ENCODE assay signal across 30 mouse cellular contexts in the genomic region with DNA sequence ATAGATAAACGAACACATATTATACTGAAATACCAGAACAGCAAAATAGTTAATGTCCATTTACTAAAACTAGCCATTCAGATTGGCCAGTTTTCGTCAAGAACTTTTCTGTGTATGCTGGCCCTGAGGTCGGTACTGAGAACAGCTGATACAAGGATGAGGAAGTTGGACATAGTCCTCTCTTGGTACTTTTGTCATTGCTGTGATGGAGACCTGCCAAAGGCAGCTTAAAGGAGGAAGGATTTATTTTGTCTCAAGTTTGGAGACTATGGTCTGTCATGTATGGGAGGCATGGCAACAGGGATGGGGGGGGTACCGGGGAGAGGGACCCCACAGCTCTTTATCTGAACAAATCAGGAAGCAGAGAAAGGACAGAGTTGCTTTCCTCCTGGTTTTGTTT. TPM values are rescaled to one million over a fixed set of nuclear protein-coding genes. Genes with fewer than 3 reads are reported as not detected.
DNase-seq lines count a peak whose midpoint lies in the region; ATAC-seq and TF ChIP-seq lines count a peak whose summit lies in the region.
"Had no signal": no experiment of that assay in that cellular context is flagged by ENCODE, and none has a peak within 500 bp of the region (broad histone marks: within the 10 kb centered on the region; RNA-seq: fewer than 3 reads in every experiment).

No protein-coding gene starts in this region.

- H3K36me3 ChIP-seq in MEL (ENCODE audit: control insufficient read depth in 1 of 2, insufficient read depth in 2 of 2, low read length in 2 of 2) = peaks cover 8 to 24% of the 10 kb centered on the region in 2 experiments
- no peaks in the 10 kb centered on the region for H3K36me3 ChIP-seq in liver, embryonic 14.5 days (replicated peaks; ENCODE audit: control insufficient read depth, insufficient read depth, low read depth)
- H3K36me3 ChIP-seq in stomach, postnatal 0 days (ENCODE audit: control insufficient read depth, insufficient read depth, low read length) = no peaks in the 10 kb centered on the region
- H3K36me3 ChIP-seq: heart, embryonic 12.5 days; midbrain, embryonic 13.5 days; neural tube, embryonic 15.5 days had no signal

- H3K4me3 ChIP-seq in MEL (ENCODE audit: control insufficient read depth in 1 of 2, insufficient read depth in 1 of 2, low read depth in 2 of 2, low read length in 2 of 2) = no peak overlapping the region
- H3K4me3 ChIP-seq in liver, embryonic 14.5 days (ENCODE audit: insufficient read depth in 1 of 2, low read depth in 2 of 2, low read length in 2 of 2) = no peak overlapping the region
- H3K4me3 ChIP-seq in stomach, postnatal 0 days (ENCODE audit: low read depth, low read length) = no peak overlapping the region
- H3K4me3 ChIP-seq: erythroblast, embryonic 14.5 days; heart, embryonic 12.5 days; layer of hippocampus, adult 2 months; limb, embryonic 15.5 days; midbrain, embryonic 13.5 days; neural tube, embryonic 15.5 days had no signal

- no peak for ATAC-seq in liver, embryonic 14.5 days (ENCODE audit: insufficient read depth)
- peak; percentile 38 for ATAC-seq in megakaryocyte progenitor cell, adult 5-6 weeks (replicated peaks; ENCODE audit: poor library complexity)
- no peak for ATAC-seq in activated CD4-positive, CD25-positive, alpha-beta regulatory T cell, adult 4 months
- no peak for ATAC-seq in stomach, postnatal 0 days (ENCODE audit: low FRiP score, low TSS enrichment)
- ATAC-seq: forebrain, postnatal 0 days; midbrain, embryonic 13.5 days; Patski had no signal

- peak; percentile 41 to 52; a peak in 1 of 4 replicates for TF ChIP-seq EP300 in MEL (IDR thresholded peaks at IDR 0.05; ENCODE audit: low read depth in 1 of 2, low read length in 2 of 2)
- no peak for TF ChIP-seq EP300 in liver, embryonic 14.5 days (IDR thresholded peaks at IDR 0.05; ENCODE audit: low read depth)
- TF ChIP-seq EP300 in stomach, postnatal 0 days (optimal IDR thresholded peaks at IDR 0.05) = no peak

- peaks cover 56% of the 10 kb centered on the region for H3K79me2 ChIP-seq in MEL (ENCODE audit: control insufficient read depth, insufficient read depth, low read length, poor library complexity)

- peaks cover 13% of the 10 kb centered on the region in 2 experiments for H3K4me1 ChIP-seq in MEL (ENCODE audit: control insufficient read depth in 1 of 2, insufficient read depth in 2 of 2, low read length in 2 of 2)
- H3K4me1 ChIP-seq in liver, embryonic 14.5 days (replicated peaks; ENCODE audit: control insufficient read depth in 2 of 2, insufficient read depth in 2 of 2, low read length in 1 of 2) = peaks cover 46 to 48% of the 10 kb centered on the region in 2 experiments
- H3K4me1 ChIP-seq in stomach, postnatal 0 days (replicated peaks; ENCODE audit: control insufficient read depth, insufficient read depth) = no peaks in the 10 kb centered on the region
- H3K4me1 ChIP-seq: limb, embryonic 15.5 days; midbrain, embryonic 13.5 days had no signal

- no peak for TF ChIP-seq CTCF in MEL (IDR thresholded peaks at IDR 0.05 in 2 of 3, conservative IDR thresholded peaks at IDR 0.05 in 1 of 3; ENCODE audit: control insufficient read depth in 1 of 3, insufficient read depth in 1 of 3, low read depth in 2 of 3, low read length in 3 of 3, poor library complexity in 1 of 3, severe bottlenecking in 1 of 3)
- no peak for TF ChIP-seq CTCF in liver, embryonic 14.5 days (IDR thresholded peaks at IDR 0.05; ENCODE audit: low read depth)
- no peak for TF ChIP-seq CTCF in stomach, postnatal 0 days (IDR thresholded peaks at IDR 0.05; ENCODE audit: low read depth)

- no peaks in the 10 kb centered on the region for H3K27me3 ChIP-seq in MEL (ENCODE audit: control insufficient read depth in 1 of 2, insufficient read depth in 2 of 2, low read length in 2 of 2)
- no peaks in the 10 kb centered on the region for H3K27me3 ChIP-seq in liver, embryonic 14.5 days (ENCODE audit: control insufficient read depth, insufficient read depth, low read length)
- no peaks in the 10 kb centered on the region for H3K27me3 ChIP-seq in stomach, postnatal 0 days (ENCODE audit: control insufficient read depth, insufficient read depth, low read length)
- H3K27me3 ChIP-seq: CH12.LX; heart, embryonic 12.5 days; limb, embryonic 15.5 days; midbrain, embryonic 13.5 days; neural tube, embryonic 15.5 days; Patski had no signal

- WGBS in liver, embryonic 14.5 days (ENCODE audit: insufficient replicate concordance) = 44% methylated on average over 4 of the region's 4 CpGs
- WGBS in stomach, postnatal 0 days = 84% methylated on average over 4 of the region's 4 CpGs

- no peak for TF ChIP-seq POLR2A in MEL (IDR thresholded peaks at IDR 0.05; ENCODE audit: control insufficient read depth in 1 of 2, insufficient read depth in 1 of 2, low read depth in 1 of 2, low read length in 2 of 2, poor library complexity in 1 of 2)

- H3K9ac ChIP-seq in MEL (ENCODE audit: control insufficient read depth, low read depth, low read length, poor library complexity, severe bottlenecking) = no peak overlapping the region
- no peak overlapping the region for H3K9ac ChIP-seq in liver, embryonic 14.5 days (replicated peaks)
- no peak overlapping the region for H3K9ac ChIP-seq in stomach, postnatal 0 days (ENCODE audit: low read length)
- H3K9ac ChIP-seq: forebrain, postnatal 0 days; heart, embryonic 12.5 days; hindbrain, embryonic 14.5 days; limb, embryonic 15.5 days; midbrain, embryonic 13.5 days; neural tube, embryonic 15.5 days had no signal

- no peak for TF ChIP-seq RAD21 in MEL (IDR thresholded peaks at IDR 0.05; ENCODE audit: low read depth, low read length)

- H3K9me3 ChIP-seq in MEL (replicated peaks; ENCODE audit: insufficient read depth, low read length) = no peaks in the 10 kb centered on the region
- H3K9me3 ChIP-seq in liver, embryonic 14.5 days (ENCODE audit: control insufficient read depth, low read length) = no peaks in the 10 kb centered on the region
- H3K9me3 ChIP-seq in stomach, postnatal 0 days (ENCODE audit: control insufficient read depth, low read length) = no peaks in the 10 kb centered on the region
- H3K9me3 ChIP-seq: heart, embryonic 12.5 days; limb, embryonic 15.5 days; midbrain, embryonic 13.5 days; neural tube, embryonic 15.5 days had no signal

- peak; percentile 88 for DNase-seq in MEL (ENCODE audit: low read depth, low spot score)
- peak; percentile 39 for DNase-seq in brain, adult 2 months (ENCODE audit: low read depth, low spot score)
- DNase-seq in liver, embryonic 14.5 days (ENCODE audit: low read depth in 3 of 3, low spot score in 3 of 3) = no peak
- no peak for DNase-seq in stomach, postnatal 0 days (ENCODE audit: low spot score)
- DNase-seq in kidney, adult 11 months = no peak
- DNase-seq: adrenal gland, postnatal 14 days; cerebellum, adult 11-12 months; cerebellum, postnatal 10 days; forebrain, postnatal 0 days; gastrocnemius, postnatal 14 days; heart, adult 18-20 months; heart, postnatal 4 days; kidney, adult 2 months; kidney, postnatal 36 days; left cerebral cortex, postnatal 4 days; lung, postnatal 36 days; retina, postnatal 1 day; right cerebral cortex, postnatal 14 days; thymus, postnatal 25 days had no signal

- H3K4me2 ChIP-seq in liver, embryonic 14.5 days (ENCODE audit: low read depth) = no peak overlapping the region
- no peak overlapping the region for H3K4me2 ChIP-seq in stomach, postnatal 0 days (replicated peaks; ENCODE audit: low read depth)
- H3K4me2 ChIP-seq: heart, embryonic 12.5 days; hindbrain, embryonic 14.5 days; limb, embryonic 15.5 days; midbrain, embryonic 13.5 days; neural tube, embryonic 15.5 days had no signal

- no peak overlapping the region for H3K27ac ChIP-seq in MEL (ENCODE audit: control insufficient read depth, low read depth, low read length)
- H3K27ac ChIP-seq in liver, embryonic 14.5 days = peak overlapping the region; percentile 51
- no peak overlapping the region for H3K27ac ChIP-seq in stomach, postnatal 0 days (replicated peaks)
- H3K27ac ChIP-seq: hindbrain, embryonic 14.5 days; layer of hippocampus, adult 2 months; limb, embryonic 15.5 days; midbrain, embryonic 13.5 days; neural tube, embryonic 15.5 days had no signal

TF ChIP-seq in MEL, 35 proteins besides CTCF, POLR2A, EP300 and RAD21 (continues in another document):
- TF ChIP-seq ELF1 (IDR thresholded peaks at IDR 0.05; ENCODE audit: low read depth, low read length) = peak; percentile 62; the same call in 1 of the 2 replicates
- TF ChIP-seq ZNF384 (IDR thresholded peaks at IDR 0.05; ENCODE audit: low read depth, low read length) = no peak
- TF ChIP-seq USF1 (IDR thresholded peaks at IDR 0.05; ENCODE audit: low read depth, low read length) = 0 out of 2 replicates have a peak, but pooled peaks have one; percentile 7
- no peak for TF ChIP-seq USF2 (IDR thresholded peaks at IDR 0.05; ENCODE audit: borderline replicate concordance in 1 of 2, insufficient read depth in 1 of 2, low read depth in 1 of 2, low read length in 2 of 2)
- no peak for TF ChIP-seq POLR2AphosphoS2 (IDR thresholded peaks at IDR 0.05; ENCODE audit: low read length)
- no peak for TF ChIP-seq ZMIZ1 (IDR thresholded peaks at IDR 0.05; ENCODE audit: low read depth, low read length)
- peak; percentile 69 for TF ChIP-seq SIN3A (IDR thresholded peaks at IDR 0.05; ENCODE audit: low read length)
- TF ChIP-seq POLR2AphosphoS5 (IDR thresholded peaks at IDR 0.05; ENCODE audit: borderline replicate concordance, low read depth, low read length) = no peak
- no peak for TF ChIP-seq NRF1 (IDR thresholded peaks at IDR 0.05; ENCODE audit: insufficient read depth, low read depth, low read length, poor library complexity, severe bottlenecking)
- no peak for TF ChIP-seq KAT2A (conservative IDR thresholded peaks at IDR 0.05; ENCODE audit: low read depth, low read length)
- TF ChIP-seq MAX (IDR thresholded peaks at IDR 0.05; ENCODE audit: low read length) = no peak
- TF ChIP-seq MXI1 (IDR thresholded peaks at IDR 0.05; ENCODE audit: low read depth, low read length) = peak; percentile 24; the same call in 1 of the 2 replicates
- no peak for TF ChIP-seq CHD1 (IDR thresholded peaks at IDR 0.05; ENCODE audit: low read depth, low read length)
- TF ChIP-seq BHLHE40 (IDR thresholded peaks at IDR 0.05; ENCODE audit: borderline replicate concordance, low read depth, low read length) = no peak
- TF ChIP-seq E2F4 (IDR thresholded peaks at IDR 0.05; ENCODE audit: borderline replicate concordance, low read depth, low read length) = no peak

RNA-seq across cellular contexts. Expression of gene Usp24, which starts 12.7 kb away (rescaled TPM):
- total RNA-seq in MEL (2012; rRNA removed) = 26.9 and 27.0 TPM in 2 replicates
- 10 to 100 TPM; 31.9 to 40.8 TPM for polyA plus RNA-seq in MEL (2012; ENCODE audit: insufficient read depth in 1 of 2, insufficient read length in 2 of 2, low read depth in 1 of 2, low replicate concordance in 2 of 2, missing spikeins in 1 of 2)
- polyA plus RNA-seq in liver, embryonic 14.5 days (2012; rRNA removed) = 4.9 and 6.8 TPM in 2 replicates
- polyA plus RNA-seq in liver, embryonic 14.5 days (2014; fragmentation: Nextera tagmentation; extraction: Ambion mirVana) = 6.4 and 7.8 TPM in 2 replicates
- total RNA-seq in megakaryocyte progenitor cell, adult 5-6 weeks (2015) = 28.6 and 38.1 TPM in 2 replicates
- total RNA-seq in megakaryocyte progenitor cell, adult 5-6 weeks (2017) = 30.9 and 41.6 TPM in 2 replicates
- polyA plus RNA-seq in activated CD4-positive, CD25-positive, alpha-beta regulatory T cell, adult 4 months (2017; shearing (Covaris generic)) = 1 to 10 TPM; 7.2 to 8.5 TPM
- 6.7 and 6.8 TPM in 2 replicates for polyA plus RNA-seq in stomach, postnatal 0 days (2015; fragmentation: Nextera tagmentation; extraction: Ambion mirVana)

Comparison
In these comparisons a context has a peak if more than half of its experiments do, and no peak if none do; other contexts are left out.
1. DNase-seq: peak in MEL (single experiment) and brain, adult 2 months (single experiment); none in liver, embryonic 14.5 days (0 of 3), stomach, postnatal 0 days (single experiment) and kidney, adult 11 months (single experiment).